Mouse (Mus musculus) bone marrow macrophage, adult 2 months (primary cell): ENCODE results near the gene Pex5l. TPM values are rescaled to one million over a fixed set of nuclear protein-coding genes. Genes with fewer than 3 reads are reported as not detected.

Source experiments
- H3K27ac ChIP-seq: 2 replicates; pipeline ENCODE4 v1.5.1; 2012; ENCODE audit warnings: low read depth, low read length; ENCODE audit not compliant: insufficient read depth
- H3K4me1 ChIP-seq: 2 replicates; pipeline ENCODE4 v1.6.1; 2012; ENCODE audit warnings: low read length; ENCODE audit not compliant: control insufficient read depth, insufficient read depth
- H3K4me3 ChIP-seq: 2 replicates; pipeline ENCODE4 v1.5.1; 2012; ENCODE audit warnings: mild to moderate bottlenecking, low read length, moderate library complexity; ENCODE audit not compliant: insufficient read depth
- CTCF ChIP-seq: IDR thresholded peaks from 2 replicates; pipeline ENCODE4 v1.5.1; 2012; ENCODE audit warnings: low read depth, mild to moderate bottlenecking, low read length, moderate library complexity
- POLR2A ChIP-seq: IDR thresholded peaks from 2 replicates; pipeline ENCODE4 v1.6.1; 2012; ENCODE audit warnings: mild to moderate bottlenecking, low read depth, low read length, borderline replicate concordance
- polyA plus RNA-seq: library from polyadenylated mRNA; stranded (reverse); fragments of >200 nt; gene quantifications from 2 replicates; pipeline ENCODE4 v1.2.4, GENCODE M21; 2012; ENCODE audit not compliant: missing spikeins, insufficient read depth, insufficient read length

Gene Pex5l
- polyA plus RNA-seq, 1 experiment = not detected

- Histone ChIP-seq H3K4me3 (no peak overlapping the region), H3K27ac (no peak overlapping the region), H3K4me1 (no peaks in the 10 kb centered on the region)
- TF ChIP-seq CTCF (no peak), POLR2A (no peak)
These were observed 174.2 kb downstream of the Pex5l start for GRCm38 (mm10) chr3:32968671-32969425.

GRCm38 (mm10) chr3:32965528-32965927 is 177.5 kb downstream of the Pex5l start:
- H3K27ac ChIP-seq = no peak overlapping the region
- TF ChIP-seq CTCF (no peak), POLR2A (no peak)
- no peak overlapping the region for H3K4me3 ChIP-seq
- no peaks in the 10 kb centered on the region for H3K4me1 ChIP-seq

- Histone ChIP-seq H3K27ac (no peak overlapping the region), H3K4me3 (no peak overlapping the region), H3K4me1 (no peaks in the 10 kb centered on the region)
- TF ChIP-seq POLR2A (no peak), CTCF (no peak)
These were observed 181.6 kb downstream of the Pex5l start for GRCm38 (mm10) chr3:32961494-32961893.

GRCm38 (mm10) chr3:32951382-32951781 is 191.7 kb downstream of the Pex5l start:
- H3K4me3 ChIP-seq = no peak overlapping the region
- H3K27ac ChIP-seq = no peak overlapping the region
- TF ChIP-seq CTCF (no peak), POLR2A (no peak)
- H3K4me1 ChIP-seq = no peaks in the 10 kb centered on the region

- H3K4me3 ChIP-seq = no peak overlapping the region
- no peaks in the 10 kb centered on the region for H3K4me1 ChIP-seq
- no peak overlapping the region for H3K27ac ChIP-seq
- TF ChIP-seq POLR2A (no peak), CTCF (no peak)
These were observed 195.6 kb downstream of the Pex5l start for GRCm38 (mm10) chr3:32947486-32947885.

- Histone ChIP-seq H3K27ac (no peak overlapping the region), H3K4me3 (no peak overlapping the region), H3K4me1 (no peaks in the 10 kb centered on the region)
- TF ChIP-seq POLR2A (no peak), CTCF (no peak)
These were observed 203.1 kb downstream of the Pex5l start for GRCm38 (mm10) chr3:32939802-32940501.

GRCm38 (mm10) chr3:32924168-32924567 is 218.9 kb downstream of the Pex5l start:
- Histone ChIP-seq H3K27ac (no peak overlapping the region), H3K4me3 (no peak overlapping the region), H3K4me1 (no peaks in the 10 kb centered on the region)
- TF ChIP-seq CTCF (no peak), POLR2A (no peak)

- H3K4me3 ChIP-seq = no peak overlapping the region
- H3K27ac ChIP-seq = no peak overlapping the region
- no peak for TF ChIP-seq POLR2A
- TF ChIP-seq CTCF = no peak
- no peaks in the 10 kb centered on the region for H3K4me1 ChIP-seq
These were observed 232.9 kb downstream of the Pex5l start for GRCm38 (mm10) chr3:32910071-32910551.

- TF ChIP-seq POLR2A = no peak
- no peak for TF ChIP-seq CTCF
- Histone ChIP-seq H3K4me3 (no peak overlapping the region), H3K27ac (no peak overlapping the region), H3K4me1 (no peaks in the 10 kb centered on the region)
These were observed 234.6 kb downstream of the Pex5l start for GRCm38 (mm10) chr3:32908400-32908799.
